Mouse (Mus musculus): Measurements from ENCODE around the gene Pla2g3. TPM values are rescaled to one million over a fixed set of nuclear protein-coding genes. Genes with fewer than 3 reads are reported as not detected.

Pla2g3 gene
- polyA plus RNA-seq (2017; shearing (Covaris generic)), result not detected

GRCm38 (mm10) chr11:3487952-3488570 is at the start of gene Pla2g3:
TSS of gene Pla2g3 (plus strand) at chr11:3488284.

DNA sequence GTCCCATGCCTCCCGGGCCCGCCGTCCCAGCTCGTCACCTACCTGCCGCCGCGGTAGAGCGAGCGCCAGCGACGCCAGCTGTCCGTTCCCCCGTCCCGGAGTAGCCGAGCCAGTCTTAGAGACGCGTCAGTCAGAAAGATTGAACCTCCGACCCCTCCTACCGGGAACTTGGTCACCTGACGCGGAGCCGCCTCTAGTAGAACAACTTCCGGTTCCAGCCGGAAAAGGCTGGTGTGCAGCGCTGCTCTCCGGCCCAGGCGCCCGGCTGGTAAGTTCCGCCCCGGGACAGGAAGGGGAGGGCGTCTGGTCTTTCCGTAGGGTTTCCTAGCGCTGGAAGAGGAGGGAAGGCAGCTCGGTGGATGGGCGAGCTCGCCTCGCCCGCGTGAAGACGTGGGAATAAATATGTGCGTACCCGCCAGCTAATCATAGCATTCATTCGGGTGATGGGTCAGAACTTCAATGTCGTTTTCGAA is 35.9 kb upstream of the Pla2g3 start, which contains the start of gene Rnf185:
TSS of gene Rnf185 (minus strand) at position 197 of the 473 bp plus-strand sequence.

GRCm38 (mm10) chr11:3514529-3515054 is 26.5 kb downstream of the Pla2g3 start, which contains the start of gene Selenom:
TSS of gene Selenom (plus strand) at chr11:3514684.

GRCm38 (mm10) chr11:3540451-3541085 is 52.5 kb downstream of the Pla2g3 start, which contains the start of gene Smtn:
TSS of gene Smtn (minus strand) at chr11:3540612.

Other genes with a start within 250 kb of the Pla2g3 start
- 115 TPM for gene Drg1, start 221.9 kb upstream of the Pla2g3 start, polyA plus RNA-seq (2017; shearing (Covaris generic))
- gene Patz1, start 199.4 kb upstream of the Pla2g3 start, polyA plus RNA-seq (2017; shearing (Covaris generic)), result 66.5 TPM
- 438 TPM for gene Pik3ip1, start 157.9 kb upstream of the Pla2g3 start, polyA plus RNA-seq (2017; shearing (Covaris generic))
- gene Limk2, start 79.1 kb upstream of the Pla2g3 start, polyA plus RNA-seq (2017; shearing (Covaris generic)), result 73.9 TPM
- gene Rnf185, start 35.9 kb upstream of the Pla2g3 start, polyA plus RNA-seq (2017; shearing (Covaris generic)), result 33.7 TPM
- not detected for gene Inpp5j, start 16.5 kb downstream of the Pla2g3 start, polyA plus RNA-seq (2017; shearing (Covaris generic))
- gene Selenom, start 26.4 kb downstream of the Pla2g3 start, polyA plus RNA-seq (2017; shearing (Covaris generic)), result not detected
- gene Smtn, start 52.3 kb downstream of the Pla2g3 start, polyA plus RNA-seq (2017; shearing (Covaris generic)), result 0.17 TPM
- 34.4 TPM for gene Morc2a, start 160.9 kb downstream of the Pla2g3 start, polyA plus RNA-seq (2017; shearing (Covaris generic))

Measured in naive thymus-derived CD4-positive, alpha-beta T cell, adult 5 months (primary cell).